Mouse (Mus musculus): ENCODE measurements around the gene Asic4.

DNA sequence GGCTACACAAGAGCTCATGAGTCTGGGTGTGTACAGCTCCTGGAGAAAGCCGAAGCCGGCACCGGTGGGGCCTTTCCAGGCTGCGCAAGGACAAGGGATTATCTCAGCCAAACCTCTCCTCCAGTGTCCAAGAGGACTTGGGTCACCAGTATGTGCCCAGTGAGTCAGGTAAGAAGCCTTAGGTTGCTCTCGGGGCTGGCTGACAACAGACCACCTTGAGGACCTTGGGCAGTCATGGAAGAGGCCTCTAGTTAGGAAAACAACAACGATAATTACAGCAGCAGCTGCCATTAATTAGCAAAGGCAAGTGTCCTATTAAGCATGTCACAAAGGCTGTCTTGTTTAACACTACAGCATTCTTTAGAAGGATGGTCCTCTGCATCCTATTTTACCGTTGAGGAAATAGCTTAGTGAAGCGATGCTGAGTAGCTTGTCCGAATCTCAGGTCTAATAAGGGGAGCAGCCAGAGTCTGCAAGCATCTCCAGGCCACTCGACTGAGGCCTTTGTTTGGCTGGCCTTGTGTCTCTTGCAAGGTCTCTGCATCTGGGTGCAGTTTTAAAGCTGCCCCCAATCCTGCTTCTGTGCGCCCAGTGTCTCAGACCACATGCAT lies 26.4 kb upstream of the Asic4 start:
- no peak for TF ChIP-seq POLR2A (IDR thresholded peaks at IDR 0.05; ENCODE audit: low read depth, low read length)
- no peak for TF ChIP-seq CTCF (conservative IDR thresholded peaks at IDR 0.05; ENCODE audit: insufficient read depth, insufficient read length, low read depth, low read length)

Data from kidney, adult 2 months (tissue).